Mouse (Mus musculus): Measurements from ENCODE around the gene Pla2g5. TPM values are rescaled to one million over a fixed set of nuclear protein-coding genes. Genes with fewer than 3 reads are reported as not detected.
"Not testable (repeated sequence)": the region's sequence is repeated elsewhere in the genome, so short reads cannot be mapped to it uniquely, and the experiment has no call there.

Gene Pla2g5
- polyA plus RNA-seq (2016; fragmentation: Nextera tagmentation; extraction: Ambion mirVana), result 0.23 and 0.24 TPM in 2 replicates

DNA sequence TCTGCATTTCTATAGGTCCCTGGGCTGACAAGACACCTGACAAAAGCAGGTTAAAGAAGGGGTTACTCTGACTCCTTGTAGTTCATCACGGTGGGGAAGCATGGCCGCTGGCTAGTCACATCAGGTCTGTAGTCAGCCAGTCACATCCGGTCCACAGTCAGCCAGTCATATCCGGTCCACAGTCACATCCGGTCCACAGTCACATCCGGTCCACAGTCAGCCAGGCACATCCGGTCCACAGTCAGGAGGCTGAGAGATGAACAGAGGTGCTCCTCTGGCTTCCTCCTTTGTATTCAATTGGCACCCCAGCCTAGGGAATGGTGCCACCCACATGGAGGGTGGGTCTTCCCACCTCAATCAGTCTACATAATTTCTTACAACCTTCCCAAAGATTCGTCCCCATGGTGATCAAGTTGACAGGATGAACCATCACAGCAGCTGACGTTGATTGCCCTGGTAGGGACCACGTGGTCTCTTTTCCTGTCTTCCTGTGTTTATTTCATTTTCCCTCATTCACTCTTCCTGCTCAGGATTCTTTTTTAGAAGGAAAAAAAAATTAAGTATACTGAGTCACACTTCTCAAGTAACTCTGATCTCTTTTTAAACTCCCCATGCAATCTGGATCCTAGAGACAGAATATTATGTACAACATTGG is at the start of gene Pla2g5:
Gene Pla2g5, minus strand, starts transcription at position 139 of the 655 bp plus-strand sequence.
- 77% methylated on average over 10 of the region's 10 CpGs for WGBS
- H3K9me3 ChIP-seq, result no peaks in the 10 kb centered on the region
- H3K4me2 ChIP-seq, result no peak within 1 kb of the TSS
- ATAC-seq (ENCODE audit: low FRiP score), result no peak
- no peak within 1 kb of the TSS for H3K9ac ChIP-seq
- no peaks in the 10 kb centered on the region for H3K36me3 ChIP-seq (replicated peaks)
- no peaks in the 10 kb centered on the region for H3K4me1 ChIP-seq
- peaks cover 8% of the 10 kb centered on the region for H3K27me3 ChIP-seq
- no peak within 1 kb of the TSS for H3K27ac ChIP-seq
- H3K4me3 ChIP-seq (replicated peaks), result no peak within 1 kb of the TSS

GRCm38 (mm10) chr4:138905624-138906337 is 42.5 kb upstream of the Pla2g5 start:
- Histone ChIP-seq H3K4me2 (no peak overlapping the region), H3K27me3 (no peaks in the 10 kb centered on the region), H3K27ac (no peak overlapping the region), H3K4me1 (no peaks in the 10 kb centered on the region), H3K9me3 (no peaks in the 10 kb centered on the region), H3K4me3 (replicated peaks) (no peak overlapping the region), H3K9ac (no peak overlapping the region), H3K36me3 (replicated peaks) (peaks cover 75% of the 10 kb centered on the region)
- 96% methylated on average over 18 of the region's 18 CpGs for WGBS
- ATAC-seq (ENCODE audit: low FRiP score), result no peak

DNA sequence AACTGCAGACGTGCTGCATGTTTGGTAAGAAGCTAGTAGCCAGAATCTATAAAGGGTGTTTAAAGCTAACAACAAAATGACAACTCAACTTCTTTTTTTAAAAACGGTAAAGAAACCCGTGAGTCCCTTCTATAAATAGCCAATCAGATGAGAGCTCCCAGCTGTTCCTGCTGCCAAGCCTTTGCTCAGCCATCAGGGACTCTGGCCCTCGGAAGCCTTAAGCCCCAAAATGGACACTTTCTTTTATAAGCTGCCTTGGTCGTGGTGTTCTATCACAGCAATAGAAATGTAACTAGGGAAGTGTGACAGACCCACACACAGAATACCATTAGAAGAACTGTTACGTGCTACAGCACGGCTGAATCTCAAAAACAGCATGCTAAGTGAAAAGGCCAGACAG is 36.1 kb upstream of the Pla2g5 start:
- WGBS, result 94% methylated on average over 7 of the region's 7 CpGs

GRCm38 (mm10) chr4:138893789-138894188 is 30.5 kb upstream of the Pla2g5 start:
- not testable (repeated sequence) for H3K27me3 ChIP-seq; H3K4me2 ChIP-seq; H3K4me3 ChIP-seq (replicated peaks); H3K4me1 ChIP-seq; H3K9me3 ChIP-seq; H3K9ac ChIP-seq; H3K27ac ChIP-seq; ATAC-seq (ENCODE audit: low FRiP score)
- H3K36me3 ChIP-seq (replicated peaks), result peaks cover 69% of the 10 kb centered on the region
- WGBS, result 90% methylated on average over 11 of the region's 11 CpGs

More for the DNA sequence above, 36.1 kb upstream of the Pla2g5 start:
- no peak overlapping the region for H3K27ac ChIP-seq
- H3K27me3 ChIP-seq, result no peaks in the 10 kb centered on the region
- H3K4me3 ChIP-seq (replicated peaks), result no peak overlapping the region
- H3K9ac ChIP-seq, result no peak overlapping the region
- no peak for ATAC-seq (ENCODE audit: low FRiP score)
- H3K4me1 ChIP-seq, result no peaks in the 10 kb centered on the region
- no peaks in the 10 kb centered on the region for H3K9me3 ChIP-seq
- no peak overlapping the region for H3K4me2 ChIP-seq
- peaks cover 90% of the 10 kb centered on the region for H3K36me3 ChIP-seq (replicated peaks)

GRCm38 (mm10) chr4:138892655-138893054 is 29.4 kb upstream of the Pla2g5 start:
- H3K9ac ChIP-seq, result no peak overlapping the region
- H3K9me3 ChIP-seq, result no peaks in the 10 kb centered on the region
- peaks cover 58% of the 10 kb centered on the region for H3K36me3 ChIP-seq (replicated peaks)
- H3K4me1 ChIP-seq, result no peaks in the 10 kb centered on the region; the same call in 1 of the 2 replicates
- H3K27ac ChIP-seq, result no peak overlapping the region
- no peak for ATAC-seq (ENCODE audit: low FRiP score)
- H3K4me3 ChIP-seq (replicated peaks), result no peak overlapping the region
- 87% methylated on average over 6 of the region's 6 CpGs for WGBS
- no peak overlapping the region for H3K4me2 ChIP-seq
- H3K27me3 ChIP-seq, result no peaks in the 10 kb centered on the region

- Histone ChIP-seq H3K36me3 (replicated peaks) (peaks cover 32% of the 10 kb centered on the region), H3K27ac (no peak overlapping the region), H3K9ac (no peak overlapping the region), H3K27me3 (no peaks in the 10 kb centered on the region), H3K4me2 (no peak overlapping the region), H3K4me3 (replicated peaks) (no peak overlapping the region), H3K4me1 (no peaks in the 10 kb centered on the region; the same call in 1 of the 2 replicates), H3K9me3 (no peaks in the 10 kb centered on the region)
- WGBS, result 75% methylated on average over 8 of the region's 8 CpGs
- ATAC-seq (ENCODE audit: low FRiP score), result no peak
These were observed 26.4 kb upstream of the Pla2g5 start for GRCm38 (mm10) chr4:138889635-138890034.

DNA sequence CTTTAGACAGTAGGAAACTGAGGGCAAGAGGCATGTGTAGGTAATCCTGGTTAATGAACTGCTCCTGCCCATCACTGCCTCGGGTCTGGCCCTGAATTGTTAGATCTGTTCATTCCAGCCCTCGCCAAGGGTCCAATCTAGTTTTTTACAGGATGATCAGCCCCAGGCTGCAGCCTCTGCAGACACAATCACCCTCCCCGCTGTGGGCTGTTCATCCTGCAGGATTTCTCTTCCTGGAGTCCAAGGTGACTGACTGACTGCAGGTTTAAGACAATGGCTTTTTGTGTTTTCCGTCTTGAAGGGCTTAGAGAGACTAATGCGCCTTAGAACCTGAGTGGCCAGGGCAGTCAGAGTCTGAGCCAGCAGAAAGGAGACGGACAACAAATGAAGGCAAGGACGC is 25.9 kb upstream of the Pla2g5 start:
- 31% methylated on average over 7 of the region's 7 CpGs for WGBS
- Histone ChIP-seq H3K27me3 (no peaks in the 10 kb centered on the region), H3K4me3 (replicated peaks) (no peak overlapping the region), H3K4me2 (no peak overlapping the region), H3K4me1 (no peaks in the 10 kb centered on the region; the same call in 1 of the 2 replicates), H3K9me3 (no peaks in the 10 kb centered on the region), H3K9ac (no peak overlapping the region), H3K27ac (no peak overlapping the region), H3K36me3 (replicated peaks) (peaks cover 28% of the 10 kb centered on the region)
- ATAC-seq (ENCODE audit: low FRiP score), result no peak

DNA sequence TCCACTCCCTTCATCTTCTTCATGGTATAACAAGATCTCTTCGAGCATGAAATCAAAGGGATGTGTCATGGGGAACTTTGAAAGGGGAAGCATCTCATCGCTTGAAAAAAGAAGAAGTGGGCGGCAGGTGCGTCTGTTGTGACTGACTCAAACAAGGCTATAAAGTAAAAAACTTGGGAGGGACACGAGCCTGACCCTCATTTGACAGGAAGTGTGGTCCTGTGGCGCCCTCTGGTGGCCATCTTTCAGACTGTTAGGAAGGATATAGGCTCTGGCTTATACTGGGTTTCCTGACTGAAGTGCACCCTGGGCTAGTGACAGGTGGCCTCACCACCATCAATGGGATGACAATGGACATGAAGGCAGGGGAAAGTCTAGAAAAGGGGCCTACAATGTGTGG is 21.0 kb upstream of the Pla2g5 start:
- WGBS, result 19% methylated on average over 6 of the region's 6 CpGs
- Histone ChIP-seq H3K27ac (no peak overlapping the region), H3K36me3 (replicated peaks) (no peaks in the 10 kb centered on the region), H3K27me3 (peaks cover 16% of the 10 kb centered on the region; the same call in 1 of the 2 replicates), H3K4me2 (no peak overlapping the region), H3K9ac (no peak overlapping the region), H3K9me3 (no peaks in the 10 kb centered on the region), H3K4me3 (replicated peaks) (no peak overlapping the region), H3K4me1 (peaks cover 7% of the 10 kb centered on the region)
- no peak for ATAC-seq (ENCODE audit: low FRiP score)

DNA sequence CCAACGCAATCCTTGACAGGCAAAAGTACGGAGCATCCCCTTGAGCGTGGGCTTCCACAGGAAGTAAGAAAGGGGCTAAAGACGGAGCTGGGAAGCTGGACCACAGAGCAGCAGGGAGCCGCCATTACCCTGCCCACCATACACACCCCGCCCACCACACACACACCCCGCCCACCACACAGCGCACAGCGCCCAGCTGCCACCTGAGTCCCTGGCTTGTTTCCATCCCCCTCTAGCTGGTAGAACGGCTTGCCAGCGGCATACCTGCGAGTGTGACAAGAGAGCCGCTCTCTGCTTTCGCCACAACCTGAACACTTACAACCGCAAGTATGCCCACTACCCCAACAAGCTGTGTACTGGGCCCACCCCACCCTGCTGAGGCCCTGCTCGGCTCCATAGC is 18.9 kb upstream of the Pla2g5 start:
- Histone ChIP-seq H3K36me3 (replicated peaks) (no peaks in the 10 kb centered on the region), H3K4me3 (replicated peaks) (peak overlapping the region; percentile 11), H3K4me1 (peaks cover 9% of the 10 kb centered on the region), H3K9ac (peak overlapping the region; percentile 21; the same call in 1 of the 2 replicates), H3K9me3 (no peaks in the 10 kb centered on the region), H3K4me2 (peak overlapping the region; percentile 36), H3K27me3 (peaks cover 19% of the 10 kb centered on the region; the same call in 1 of the 2 replicates), H3K27ac (no peak overlapping the region)
- peak; percentile 53; the same call in 1 of the 2 replicates for ATAC-seq (ENCODE audit: low FRiP score)
- WGBS, result 9% methylated on average over 15 of the region's 16 CpGs

DNA sequence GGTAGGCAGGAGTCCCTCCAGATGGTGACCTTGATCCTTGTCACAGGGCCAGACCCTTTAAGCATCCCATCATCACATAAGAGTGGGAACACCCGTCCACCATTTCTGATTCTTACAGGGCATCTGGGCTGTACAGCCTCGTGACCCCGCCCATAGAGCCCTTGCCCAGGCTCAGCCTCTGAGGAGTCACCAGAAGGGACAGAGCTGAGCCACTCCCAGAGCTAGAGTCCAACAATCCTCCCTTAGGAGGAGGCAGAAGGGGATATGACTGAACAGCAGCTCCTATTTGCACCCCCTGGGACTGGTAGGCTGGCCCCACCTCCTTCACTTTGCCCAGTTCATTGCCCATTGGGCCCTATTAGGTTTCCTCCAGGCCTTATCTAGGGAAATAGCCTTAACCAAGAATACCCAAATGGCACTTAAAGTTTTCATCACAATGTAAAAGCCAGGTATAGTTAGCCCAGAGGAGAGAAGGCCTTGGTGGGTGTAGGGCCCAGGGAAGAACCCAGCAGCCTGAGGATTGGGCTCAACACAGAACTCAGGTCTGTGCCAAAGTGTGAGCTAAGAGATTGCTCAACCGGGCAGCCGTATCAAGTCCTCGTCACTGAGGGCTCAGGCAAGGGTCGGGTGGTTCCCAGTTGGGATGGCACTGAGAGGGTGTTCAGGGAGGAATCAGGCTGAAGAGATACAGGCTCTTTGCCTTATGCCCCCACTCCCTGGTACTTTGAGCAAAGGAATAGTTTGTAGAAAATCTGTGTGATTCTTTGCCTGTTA is 17.7 kb upstream of the Pla2g5 start:
- H3K4me3 ChIP-seq (replicated peaks), result no peak overlapping the region
- no peak overlapping the region for H3K4me2 ChIP-seq
- peaks cover 19% of the 10 kb centered on the region; the same call in 1 of the 2 replicates for H3K27me3 ChIP-seq
- no peak overlapping the region for H3K27ac ChIP-seq
- ATAC-seq (ENCODE audit: low FRiP score), result no peak
- no peaks in the 10 kb centered on the region for H3K36me3 ChIP-seq (replicated peaks)
- no peak overlapping the region for H3K9ac ChIP-seq
- H3K9me3 ChIP-seq, result no peaks in the 10 kb centered on the region
- peaks cover 9% of the 10 kb centered on the region for H3K4me1 ChIP-seq
- WGBS, result 88% methylated on average over 7 of the region's 7 CpGs

GRCm38 (mm10) chr4:138879808-138880207 is 16.5 kb upstream of the Pla2g5 start:
- no peak for ATAC-seq (ENCODE audit: low FRiP score)
- Histone ChIP-seq H3K9me3 (no peaks in the 10 kb centered on the region), H3K9ac (no peak overlapping the region), H3K4me1 (peaks cover 9% of the 10 kb centered on the region), H3K4me2 (no peak overlapping the region), H3K27ac (no peak overlapping the region), H3K36me3 (replicated peaks) (no peaks in the 10 kb centered on the region), H3K4me3 (replicated peaks) (no peak overlapping the region), H3K27me3 (peaks cover 19% of the 10 kb centered on the region; the same call in 1 of the 2 replicates)
- WGBS, result 86% methylated on average over 11 of the region's 11 CpGs

DNA sequence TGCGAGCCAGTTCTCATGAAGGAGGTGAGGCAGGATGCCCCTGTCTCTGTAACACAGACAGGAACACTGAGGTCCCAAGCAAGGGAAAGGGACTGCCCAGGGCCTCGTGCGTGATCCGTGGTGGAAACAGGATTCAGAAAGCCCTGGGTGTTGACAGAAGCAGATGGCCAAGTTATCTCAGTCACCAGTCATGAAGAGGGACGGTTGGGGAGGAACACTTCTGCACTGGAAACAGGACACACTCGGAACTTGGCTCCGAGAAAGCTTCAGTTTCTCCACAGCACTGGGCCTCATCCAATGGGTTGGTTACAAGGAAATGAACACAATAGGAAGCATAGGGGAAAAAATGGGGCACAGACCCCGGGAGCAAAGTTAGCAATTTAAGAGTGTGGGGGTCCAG is 15.5 kb upstream of the Pla2g5 start:
- Histone ChIP-seq H3K9me3 (no peaks in the 10 kb centered on the region), H3K4me3 (replicated peaks) (no peak overlapping the region), H3K36me3 (replicated peaks) (no peaks in the 10 kb centered on the region), H3K9ac (no peak overlapping the region), H3K4me2 (no peak overlapping the region), H3K27me3 (peaks cover 19% of the 10 kb centered on the region; the same call in 1 of the 2 replicates), H3K27ac (no peak overlapping the region), H3K4me1 (peaks cover 9% of the 10 kb centered on the region)
- no peak for ATAC-seq (ENCODE audit: low FRiP score)
- WGBS, result 74% methylated on average over 8 of the region's 8 CpGs
